Mouse (Mus musculus) MEL (cell line): Measurements from ENCODE around the gene Ess2. TPM values are rescaled to one million over a fixed set of nuclear protein-coding genes. Genes with fewer than 3 reads are reported as not detected.

Experiments
- DNase-seq: peaks from one replicate; pipeline ENCODE4 v3.0.0; 2011; ENCODE audit warnings: low read depth, low spot score
- H3K27ac ChIP-seq: 2 replicates; pipeline ENCODE4 v1.5.1; 2012; ENCODE audit warnings: low read depth, mild to moderate bottlenecking, control low read depth, low read length, moderate library complexity; ENCODE audit not compliant: control insufficient read depth
- H3K27me3 ChIP-seq, 2 experiments: fragments of 150-350 bp in 1 of 2; sonication (generic) in 1 of 2; 2 replicates each; pipeline ENCODE4 v1.6.1; 2012; ENCODE audit warnings: low read length in 2 of 2, mild to moderate bottlenecking in 2 of 2, improper control_type of control experiment in 1 of 2, moderate library complexity in 1 of 2; ENCODE audit not compliant: insufficient read depth in 2 of 2, control insufficient read depth in 1 of 2
- H3K36me3 ChIP-seq, 2 experiments: 2 replicates each; pipeline ENCODE4 v1.6.1; 2012 to 2014; ENCODE audit warnings: low read length in 2 of 2, improper control_type of control experiment in 1 of 2, inconsistent platforms in 1 of 2, mild to moderate bottlenecking in 1 of 2; ENCODE audit not compliant: insufficient read depth in 2 of 2, control insufficient read depth in 1 of 2
- H3K4me1 ChIP-seq, 2 experiments: fragments of 150-350 bp in 1 of 2; sonication (generic) in 1 of 2; 2 replicates each; pipeline ENCODE4 v1.6.1; 2012; ENCODE audit warnings: low read length in 2 of 2, improper control_type of control experiment in 1 of 2, mild to moderate bottlenecking in 1 of 2; ENCODE audit not compliant: insufficient read depth in 2 of 2, control insufficient read depth in 1 of 2
- H3K4me3 ChIP-seq, 2 experiments: fragments of 150-350 bp in 1 of 2; sonication (generic) in 1 of 2; 2 replicates each; pipeline ENCODE4 v1.5.1; 2012; ENCODE audit warnings: low read depth in 2 of 2, low read length in 2 of 2, mild to moderate bottlenecking in 2 of 2, moderate library complexity in 2 of 2, control low read depth in 1 of 2, improper control_type of control experiment in 1 of 2; ENCODE audit not compliant: control insufficient read depth in 1 of 2, insufficient read depth in 1 of 2
- H3K79me2 ChIP-seq: 2 replicates; pipeline ENCODE4 v1.6.1; 2012; ENCODE audit warnings: mild to moderate bottlenecking, low read length, moderate library complexity; ENCODE audit not compliant: control insufficient read depth, poor library complexity, insufficient read depth
- H3K9ac ChIP-seq: 2 replicates; pipeline ENCODE4 v1.6.1; 2012; ENCODE audit warnings: low read depth, mild to moderate bottlenecking, control low read depth, low read length, moderate library complexity; ENCODE audit not compliant: control insufficient read depth, poor library complexity, severe bottlenecking
- H3K9me3 ChIP-seq: fragments of 150-350 bp; sonication (generic); replicated peaks from 2 replicates; pipeline ENCODE4 v1.6.1; 2012; ENCODE audit warnings: mild to moderate bottlenecking, low read length, improper control_type of control experiment, moderate library complexity; ENCODE audit not compliant: insufficient read depth
- BHLHE40 ChIP-seq: IDR thresholded peaks from 2 replicates; pipeline ENCODE4 v1.6.1; 2012; ENCODE audit warnings: low read depth, mild to moderate bottlenecking, inconsistent platforms, low read length, improper control_type of control experiment, borderline replicate concordance
- CHD1 ChIP-seq: IDR thresholded peaks from 2 replicates; pipeline ENCODE4 v1.6.1; 2012; ENCODE audit warnings: low read depth, mild to moderate bottlenecking, inconsistent platforms, low read length, improper control_type of control experiment
- CHD2 ChIP-seq: IDR thresholded peaks from 2 replicates; pipeline ENCODE4 v1.6.1; 2011; ENCODE audit warnings: low read length, improper control_type of control experiment
- CTCF ChIP-seq, 3 experiments: IDR thresholded peaks in 2 of 3; conservative IDR thresholded peaks in 1 of 3; 2 replicates each; pipeline ENCODE4 v1.5.1; 2011 to 2012; ENCODE audit warnings: low read length in 3 of 3, low read depth in 2 of 3, mild to moderate bottlenecking in 2 of 3, improper control_type of control experiment in 1 of 3, inconsistent platforms in 1 of 3, mixed read lengths in 1 of 3, moderate library complexity in 1 of 3; ENCODE audit not compliant: control insufficient read depth in 1 of 3, insufficient read depth in 1 of 3, poor library complexity in 1 of 3, severe bottlenecking in 1 of 3
- E2F4 ChIP-seq: IDR thresholded peaks from 2 replicates; pipeline ENCODE4 v1.6.1; 2011; ENCODE audit warnings: low read depth, low read length, improper control_type of control experiment, borderline replicate concordance
- EP300 ChIP-seq, 2 experiments: IDR thresholded peaks; 2 replicates each; pipeline ENCODE4 v1.6.1; 2011; ENCODE audit warnings: improper control_type of control experiment in 2 of 2, low read length in 2 of 2, low read depth in 1 of 2, mild to moderate bottlenecking in 1 of 2
- ETS1 ChIP-seq: IDR thresholded peaks from 2 replicates; pipeline ENCODE4 v1.6.1; 2012; ENCODE audit warnings: low read depth, mild to moderate bottlenecking, inconsistent platforms, low read length, improper control_type of control experiment, moderate library complexity
- GATA1 ChIP-seq: IDR thresholded peaks from 2 replicates; pipeline ENCODE4 v1.6.1; 2011; ENCODE audit warnings: low read depth, low read length, improper control_type of control experiment
- HCFC1 ChIP-seq: IDR thresholded peaks from 2 replicates; pipeline ENCODE4 v1.6.1; 2012; ENCODE audit warnings: low read depth, mild to moderate bottlenecking, inconsistent platforms, low read length, improper control_type of control experiment, moderate library complexity
- JUND ChIP-seq: IDR thresholded peaks from 2 replicates; pipeline ENCODE4 v1.6.1; 2011; ENCODE audit warnings: low read depth, mild to moderate bottlenecking, improper control_type of control experiment, low read length
- MAX ChIP-seq: IDR thresholded peaks from 2 replicates; pipeline ENCODE4 v1.6.1; 2011; ENCODE audit warnings: low read length, improper control_type of control experiment
- MXI1 ChIP-seq: IDR thresholded peaks from 2 replicates; pipeline ENCODE4 v1.6.1; 2011; ENCODE audit warnings: mild to moderate bottlenecking, low read depth, low read length, improper control_type of control experiment
- MYC ChIP-seq: IDR thresholded peaks from 2 replicates; pipeline ENCODE4 v1.6.1; 2011; ENCODE audit warnings: low read depth, mild to moderate bottlenecking, low read length, improper control_type of control experiment, moderate library complexity
- NELFE ChIP-seq: IDR thresholded peaks from 2 replicates; pipeline ENCODE4 v1.6.1; 2011; ENCODE audit warnings: low read depth, low read length, improper control_type of control experiment
- NRF1 ChIP-seq: IDR thresholded peaks from 2 replicates; pipeline ENCODE4 v1.6.1; 2014; ENCODE audit warnings: low read depth, mild to moderate bottlenecking, inconsistent platforms, low read length, improper control_type of control experiment, moderate library complexity; ENCODE audit not compliant: poor library complexity, insufficient read depth, severe bottlenecking
- POLR2A ChIP-seq, 2 experiments: IDR thresholded peaks; 2 replicates each; pipeline ENCODE4 v1.6.1; 2011 to 2012; ENCODE audit warnings: low read length in 2 of 2, mild to moderate bottlenecking in 2 of 2, control low read depth in 1 of 2, improper control_type of control experiment in 1 of 2, low read depth in 1 of 2, moderate library complexity in 1 of 2; ENCODE audit not compliant: control insufficient read depth in 1 of 2, insufficient read depth in 1 of 2, poor library complexity in 1 of 2
- RAD21 ChIP-seq: IDR thresholded peaks from 2 replicates; pipeline ENCODE4 v1.6.1; 2011; ENCODE audit warnings: mild to moderate bottlenecking, low read depth, low read length, improper control_type of control experiment
- SIN3A ChIP-seq: IDR thresholded peaks from 2 replicates; pipeline ENCODE4 v1.6.1; 2012; ENCODE audit warnings: low read length, improper control_type of control experiment, inconsistent platforms
- SMC3 ChIP-seq: IDR thresholded peaks from 2 replicates; pipeline ENCODE4 v1.6.1; 2011; ENCODE audit warnings: low read depth, low read length, improper control_type of control experiment
- TAL1 ChIP-seq: IDR thresholded peaks from 2 replicates; pipeline ENCODE4 v1.6.1; 2012; ENCODE audit warnings: mild to moderate bottlenecking, inconsistent platforms, low read length, moderate library complexity, mixed read lengths
- TCF12 ChIP-seq: IDR thresholded peaks from 2 replicates; pipeline ENCODE4 v1.6.1; 2014; ENCODE audit warnings: low read depth, mild to moderate bottlenecking, inconsistent platforms, low read length, improper control_type of control experiment, moderate library complexity
- USF2 ChIP-seq, 2 experiments: IDR thresholded peaks; 2 replicates each; pipeline ENCODE4 v1.6.1; 2011 to 2012; ENCODE audit warnings: improper control_type of control experiment in 2 of 2, low read length in 2 of 2, borderline replicate concordance in 1 of 2, inconsistent platforms in 1 of 2, low read depth in 1 of 2, mild to moderate bottlenecking in 1 of 2; ENCODE audit not compliant: insufficient read depth in 1 of 2
- ZC3H11A ChIP-seq: IDR thresholded peaks from 2 replicates; pipeline ENCODE4 v1.6.1; 2012; ENCODE audit warnings: low read depth, mild to moderate bottlenecking, inconsistent platforms, low read length, improper control_type of control experiment
- ZNF384 ChIP-seq: IDR thresholded peaks from 2 replicates; pipeline ENCODE4 v1.6.1; 2012; ENCODE audit warnings: low read depth, mild to moderate bottlenecking, inconsistent platforms, low read length, improper control_type of control experiment
- polyA plus RNA-seq, 2 experiments: library from polyadenylated mRNA; stranded (reverse) in 1 of 2; unstranded in 1 of 2; fragments of >175 nt in 1 of 2; fragments of >200 nt in 1 of 2; gene quantifications; 2 replicates each; pipeline versions ENCODE4 v1.2.1 to v1.2.4; 2012; ENCODE audit warnings: low replicate concordance in 2 of 2, low read depth in 1 of 2; ENCODE audit not compliant: insufficient read length in 2 of 2, insufficient read depth in 1 of 2, missing spikeins in 1 of 2
- total RNA-seq: library from RNA; depleted of rRNA; stranded (reverse); fragments of 300-350 nt; gene quantifications from 2 replicates; pipeline ENCODE4 v1.2.3, GENCODE M21; 2012

Gene Ess2
- total and polyA plus RNA-seq, 3 experiments = 21.7 to 26.8 TPM; not detected in 1

DNA sequence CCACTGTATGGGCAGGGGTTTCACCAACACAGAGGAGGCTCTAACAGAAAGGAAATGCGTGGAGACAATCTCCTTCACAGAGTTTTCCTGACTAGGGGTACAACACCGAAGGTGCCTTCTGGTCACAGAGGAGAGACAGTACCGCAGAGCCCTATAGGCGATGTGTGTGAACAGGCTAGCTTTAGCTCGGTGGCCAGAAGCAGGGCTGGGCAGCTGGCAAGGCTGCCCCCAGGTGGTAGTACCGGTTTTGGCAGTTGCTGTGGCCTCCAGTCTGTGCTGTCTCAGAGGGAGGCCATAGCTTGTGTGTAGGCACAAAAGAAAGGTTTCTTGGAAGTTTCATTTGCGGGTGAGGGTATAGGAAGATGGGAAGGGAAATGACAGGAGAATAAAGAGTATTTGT is 27.7 kb upstream of the Ess2 start:
- no peaks in the 10 kb centered on the region for H3K27me3 ChIP-seq
- H3K9me3 ChIP-seq = no peaks in the 10 kb centered on the region
- peak; percentile 92 for DNase-seq
- TF ChIP-seq BHLHE40 (0 out of 2 replicates have a peak, but pooled peaks have one; percentile 39), USF2 (IDR thresholded peaks at IDR 0.05; ENCODE audit: borderline replicate concordance in 1 of 2, insufficient read depth in 1 of 2, low read depth in 1 of 2, low read length in 2 of 2) (no peak), TAL1 (no peak), SIN3A (0 out of 2 replicates have a peak, but pooled peaks have one; percentile 19), ZNF384 (peak; percentile 33; the same call in 1 of the 2 replicates), SMC3 (peak; percentile 76), CHD2 (no peak), MXI1 (0 out of 2 replicates have a peak, but pooled peaks have one; percentile 11), MYC (peak; percentile 11; the same call in 1 of the 2 replicates), NELFE (no peak; the same call in 1 of the 2 replicates), ZC3H11A (peak; percentile 66), TCF12 (0 out of 2 replicates have a peak, but pooled peaks have one; percentile 7), HCFC1 (peak; percentile 61), CTCF (IDR thresholded peaks at IDR 0.05 in 2 of 3, conservative IDR thresholded peaks at IDR 0.05 in 1 of 3; ENCODE audit: control insufficient read depth in 1 of 3, insufficient read depth in 1 of 3, low read depth in 2 of 3, low read length in 3 of 3, poor library complexity in 1 of 3, severe bottlenecking in 1 of 3) (peak; percentile 81 to 89 (median 86)), JUND (0 out of 2 replicates have a peak, but pooled peaks have one; percentile 28), NRF1 (no peak), RAD21 (peak; percentile 67), CHD1 (no peak)
- TF ChIP-seq, all 39 proteins: peak for 12
- H3K27ac ChIP-seq = peak overlapping the region; percentile 87
- H3K79me2 ChIP-seq = no peaks in the 10 kb centered on the region
- H3K9ac ChIP-seq = peak overlapping the region; percentile 61
- H3K4me1 ChIP-seq = peaks cover 21 to 27% of the 10 kb centered on the region in 2 experiments
- H3K4me3 ChIP-seq = peak overlapping the region; percentile 37 to 43
- peaks cover 0 to 20% of the 10 kb centered on the region in 2 experiments; a peak in 2 of 4 replicates for H3K36me3 ChIP-seq

DNA sequence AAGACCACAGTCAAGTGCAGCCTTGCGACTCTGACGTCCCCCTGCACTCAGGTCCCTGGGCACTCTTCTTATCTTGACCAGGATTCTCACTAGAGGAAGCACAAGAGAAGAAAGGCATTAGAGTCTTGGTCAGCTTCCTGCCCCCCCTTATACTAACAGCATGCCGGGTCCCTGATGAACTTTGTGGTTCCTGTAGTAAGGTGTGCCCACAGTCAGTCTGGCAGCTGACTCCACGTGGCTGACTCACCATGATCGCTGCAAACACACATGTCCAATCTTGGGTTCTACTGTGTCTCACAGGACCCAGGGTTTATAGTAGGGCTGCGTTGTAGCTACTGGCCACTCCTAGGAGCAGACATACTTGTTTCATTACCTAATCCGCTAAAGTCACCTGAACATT is 27.0 kb upstream of the Ess2 start:
- H3K4me1 ChIP-seq = peaks cover 25 to 34% of the 10 kb centered on the region in 2 experiments
- peak overlapping the region; percentile 61 for H3K9ac ChIP-seq
- TF ChIP-seq MAX (peak; percentile 88), USF2 (IDR thresholded peaks at IDR 0.05; ENCODE audit: borderline replicate concordance in 1 of 2, insufficient read depth in 1 of 2, low read depth in 1 of 2, low read length in 2 of 2) (no peak), EP300 (IDR thresholded peaks at IDR 0.05; ENCODE audit: low read depth in 1 of 2, low read length in 2 of 2) (peak; percentile 42 to 44; a peak in 2 of 4 replicates), MYC (peak; percentile 79), CHD2 (no peak), MXI1 (peak; percentile 88), ZNF384 (no peak), E2F4 (no peak), GATA1 (peak; percentile 47; the same call in 1 of the 2 replicates), NELFE (peak; percentile 17; the same call in 1 of the 2 replicates), ETS1 (peak; percentile 41; the same call in 1 of the 2 replicates), POLR2A (IDR thresholded peaks at IDR 0.05; ENCODE audit: control insufficient read depth in 1 of 2, insufficient read depth in 1 of 2, low read depth in 1 of 2, low read length in 2 of 2, poor library complexity in 1 of 2) (0 out of 4 replicates have a peak, but pooled peaks of 1 of the 2 experiments have one; percentile 27), TCF12 (no peak)

More for the DNA sequence above, 27.0 kb upstream of the Ess2 start:
- Histone ChIP-seq H3K4me3 (peak overlapping the region; percentile 37 to 43; a peak in 3 of 4 replicates), H3K27ac (peak overlapping the region; percentile 87), H3K79me2 (no peaks in the 10 kb centered on the region), H3K27me3 (no peaks in the 10 kb centered on the region), H3K9me3 (no peaks in the 10 kb centered on the region), H3K36me3 (peaks cover 0 to 27% of the 10 kb centered on the region in 2 experiments; a peak in 2 of 4 replicates)
- peak; percentile 61 for DNase-seq
